Mouse (Mus musculus): ENCODE results near the gene Gdap1l1.
"Not testable (repeated sequence)": the region's sequence is repeated elsewhere in the genome, so short reads cannot be mapped to it uniquely, and the experiment has no call there.

Gene Gdap1l1

GRCm38 (mm10) chr2:163438246-163438618 is at the start of gene Gdap1l1:
Gene Gdap1l1 (plus strand): TSS chr2:163438476.
- DNase-seq (ENCODE audit: low read depth, low spot score), result peak; percentile 68

- no peak for DNase-seq (ENCODE audit: low read depth, low spot score)
These were observed 45.8 kb upstream of the Gdap1l1 start for GRCm38 (mm10) chr2:163392436-163392835.

- no peak for DNase-seq (ENCODE audit: low read depth, low spot score)
These were observed 45.0 kb upstream of the Gdap1l1 start for GRCm38 (mm10) chr2:163393241-163393640.

DNA sequence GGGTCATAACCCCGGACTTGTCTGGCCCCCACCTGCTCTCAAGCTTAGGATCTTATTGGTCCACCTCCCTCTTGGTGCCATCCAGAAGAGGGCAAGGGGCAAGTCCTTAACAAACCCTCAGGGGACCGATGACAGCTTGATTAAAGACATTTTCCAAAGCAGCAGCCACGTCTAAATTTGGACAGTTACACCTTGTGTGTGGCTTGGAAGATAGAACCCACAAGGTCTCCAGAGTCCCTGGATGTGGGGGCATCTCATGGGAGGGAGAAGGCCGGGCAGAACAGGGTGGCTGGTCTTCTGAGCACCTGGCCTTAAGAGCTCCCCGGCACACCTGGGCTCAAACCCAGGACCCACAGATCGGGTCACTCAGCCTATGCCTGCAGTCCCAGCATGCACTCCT is 44.3 kb upstream of the Gdap1l1 start:
- DNase-seq (ENCODE audit: low read depth, low spot score), result no peak

- DNase-seq (ENCODE audit: low read depth, low spot score), result no peak
These were observed 43.3 kb upstream of the Gdap1l1 start for GRCm38 (mm10) chr2:163394977-163395376.

GRCm38 (mm10) chr2:163397071-163397470 is 41.2 kb upstream of the Gdap1l1 start:
- DNase-seq (ENCODE audit: low read depth, low spot score), result no peak

- DNase-seq (ENCODE audit: low read depth, low spot score), result no peak
These were observed 40.4 kb upstream of the Gdap1l1 start, which contains the start of gene Jph2 for GRCm38 (mm10) chr2:163397905-163398304. Gene Jph2 (minus strand): TSS chr2:163397993.

DNA sequence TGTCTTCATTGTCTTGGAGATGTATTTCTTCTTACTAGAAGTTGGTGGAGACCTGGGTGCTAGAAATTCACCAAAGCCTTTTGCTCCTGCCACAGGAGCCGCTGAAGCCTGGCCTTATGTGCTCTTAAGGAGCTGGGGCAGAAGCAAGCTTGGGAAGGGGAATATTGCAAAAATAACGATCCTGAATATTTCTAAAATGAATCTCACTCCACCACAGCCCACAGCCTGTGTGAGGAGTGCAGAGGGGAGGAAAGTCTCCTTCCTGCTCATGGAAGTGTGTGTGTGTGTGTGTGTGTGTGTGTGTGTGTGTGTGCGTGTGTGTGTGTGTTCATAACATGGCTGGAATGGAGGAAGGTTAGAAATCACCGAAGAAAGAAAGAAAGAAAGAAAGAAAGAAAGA is 39.5 kb upstream of the Gdap1l1 start:
- no peak for DNase-seq (ENCODE audit: low read depth, low spot score)

DNA sequence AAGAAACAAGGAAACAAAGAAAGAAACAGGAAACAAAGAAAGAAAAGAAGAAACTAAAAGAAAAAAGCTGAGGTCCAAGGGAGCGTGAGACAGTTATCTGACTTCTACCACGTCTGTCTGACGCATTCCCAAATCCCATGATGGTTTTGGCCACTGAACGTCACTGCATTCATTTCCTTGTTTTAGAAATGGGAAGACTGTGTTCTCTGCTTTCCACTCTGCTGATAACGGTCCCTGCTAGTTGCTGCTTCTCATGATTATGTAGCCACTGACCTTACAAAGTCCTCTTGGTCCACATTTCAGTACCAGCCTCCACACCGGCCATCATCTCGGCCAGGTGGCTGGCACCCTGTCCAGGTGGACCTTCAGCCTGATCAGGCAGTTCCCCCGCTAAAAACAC is 39.1 kb upstream of the Gdap1l1 start:
- DNase-seq (ENCODE audit: low read depth, low spot score), result no peak

- peak; percentile 60 for DNase-seq (ENCODE audit: low read depth, low spot score)
These were observed 37.1 kb upstream of the Gdap1l1 start for GRCm38 (mm10) chr2:163401221-163401620.

DNA sequence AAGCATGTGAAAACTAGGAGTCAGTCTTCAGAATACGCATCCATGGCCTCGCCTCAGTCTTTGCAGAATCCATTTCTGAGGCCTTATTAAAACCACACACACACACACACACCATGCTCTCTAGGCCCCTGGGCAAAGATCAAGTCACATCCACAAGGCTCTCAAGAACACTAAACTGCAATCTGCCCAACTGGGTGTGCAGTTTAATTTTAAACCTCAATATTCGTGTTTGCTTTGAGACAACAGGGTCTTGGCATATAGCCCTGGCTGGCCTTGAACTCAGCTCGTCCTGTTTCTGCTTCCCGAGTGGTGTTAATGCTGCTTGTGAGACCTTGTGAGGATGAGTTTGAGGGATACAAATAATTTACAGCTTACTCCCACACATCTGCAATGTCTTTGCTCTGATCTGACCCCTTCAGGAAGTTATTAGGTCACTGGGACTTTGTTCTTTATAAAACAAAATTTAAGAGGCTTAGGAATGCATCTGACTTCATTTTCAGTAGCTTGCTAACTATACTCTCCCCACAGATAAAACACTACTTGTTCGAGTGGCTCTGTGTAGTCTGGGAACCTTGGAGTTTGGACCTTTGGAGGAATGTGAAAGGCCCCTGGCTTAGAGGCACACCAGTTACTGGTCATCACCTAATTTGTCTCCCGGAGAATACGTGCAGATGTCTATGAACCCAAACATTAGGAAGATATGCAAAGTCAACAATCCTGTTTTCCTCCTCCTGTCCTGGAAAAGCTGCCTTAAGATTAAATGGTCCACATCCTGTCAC is 34.0 kb upstream of the Gdap1l1 start:
- no peak for DNase-seq (ENCODE audit: low read depth, low spot score)

DNA sequence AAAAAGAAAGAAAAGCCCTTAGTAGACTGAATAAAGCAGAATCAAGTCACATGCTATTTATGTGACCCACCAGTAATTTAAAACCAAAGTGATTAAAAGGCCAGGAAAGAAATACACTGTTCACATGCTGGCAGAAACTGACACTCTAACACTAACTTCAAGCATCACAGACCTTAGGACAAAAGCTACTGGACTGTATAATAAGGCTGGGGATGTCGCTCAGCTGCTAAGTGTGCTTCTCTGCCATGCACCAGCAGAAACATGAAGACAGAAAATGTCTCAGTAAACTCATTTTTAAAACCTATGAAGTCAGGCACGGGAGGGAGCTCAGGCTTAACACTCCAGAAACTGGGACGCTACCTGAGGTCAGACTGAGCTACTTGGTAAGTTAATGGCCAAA is 28.1 kb upstream of the Gdap1l1 start:
- DNase-seq (ENCODE audit: low read depth, low spot score), result no peak

DNA sequence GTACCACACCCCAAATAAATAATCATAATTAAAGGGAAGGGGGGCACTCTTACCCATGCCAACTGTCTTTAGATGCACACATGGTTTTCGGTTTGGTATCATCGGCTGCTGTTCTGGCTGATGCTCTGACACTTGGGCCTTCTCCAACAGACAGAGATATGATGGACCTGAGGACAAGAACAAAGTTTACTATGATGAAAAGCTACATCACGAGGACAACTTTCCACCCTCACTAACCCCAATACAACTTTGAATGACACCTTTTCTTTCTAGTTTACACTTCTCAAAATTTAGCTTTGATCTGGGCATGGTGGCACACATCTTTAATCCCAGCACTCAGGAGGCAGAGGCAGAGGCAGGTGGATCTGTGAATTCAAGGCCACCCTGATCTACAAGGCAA is 26.9 kb upstream of the Gdap1l1 start:
- not testable (repeated sequence) for DNase-seq (ENCODE audit: low read depth, low spot score)

DNA sequence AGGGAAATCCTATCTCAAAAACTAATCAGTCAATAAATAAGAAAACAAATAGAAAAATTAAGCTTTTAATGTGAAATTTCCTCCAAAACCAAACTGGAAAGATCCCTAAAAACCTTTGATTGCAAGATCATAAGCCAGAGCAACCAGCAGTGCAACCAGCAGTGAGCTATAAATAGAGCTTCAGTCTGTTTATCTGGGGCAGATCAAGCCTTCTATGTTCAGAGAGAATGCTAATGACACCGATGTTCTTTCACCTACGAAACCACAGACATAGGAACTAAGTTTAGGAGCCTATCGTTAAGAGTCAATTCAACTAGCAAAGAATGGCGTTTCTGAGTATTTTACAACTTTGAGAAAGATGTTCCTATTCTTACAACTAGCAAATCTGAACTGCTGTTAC is 26.4 kb upstream of the Gdap1l1 start:
- DNase-seq (ENCODE audit: low read depth, low spot score), result no peak

- no peak for DNase-seq (ENCODE audit: low read depth, low spot score)
These were observed 25.9 kb upstream of the Gdap1l1 start for GRCm38 (mm10) chr2:163412419-163412818.

DNA sequence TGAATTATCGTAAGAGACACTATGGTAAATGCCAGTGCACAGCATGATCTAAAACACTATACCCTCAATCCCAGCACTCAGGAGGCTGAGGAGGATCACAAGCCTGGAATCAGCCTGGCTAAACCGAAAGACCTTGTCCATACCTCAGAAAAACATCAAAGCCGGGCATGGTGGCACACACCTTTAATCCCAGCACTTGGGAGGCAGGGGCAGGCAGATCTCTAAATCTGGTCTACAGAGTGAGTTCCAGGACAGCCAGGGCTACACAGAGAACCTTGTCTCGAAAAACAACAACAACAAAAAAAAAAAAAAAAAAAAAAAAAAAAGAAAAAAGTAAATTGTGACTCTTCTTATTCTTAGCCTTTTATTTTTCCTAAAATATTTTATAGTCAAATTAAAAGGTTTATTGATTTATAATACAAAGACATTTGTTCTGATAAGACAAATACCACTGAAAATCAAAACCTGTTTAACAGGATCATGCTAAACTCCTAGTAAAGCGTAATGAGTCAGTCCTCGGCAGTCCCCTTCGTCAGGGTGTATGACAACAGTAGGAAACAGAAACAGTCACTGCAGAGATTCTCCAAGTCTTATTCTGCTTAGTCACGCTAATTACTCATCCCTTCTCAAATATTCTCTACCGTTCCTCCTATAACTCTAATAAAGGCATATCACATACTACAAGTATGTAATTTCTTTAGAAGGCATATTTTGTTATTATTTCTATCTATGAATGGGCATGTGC is 25.3 kb upstream of the Gdap1l1 start:
- no peak for DNase-seq (ENCODE audit: low read depth, low spot score)

- DNase-seq (ENCODE audit: low read depth, low spot score), result no peak
These were observed 21.2 kb upstream of the Gdap1l1 start for GRCm38 (mm10) chr2:163417026-163417425.

DNA sequence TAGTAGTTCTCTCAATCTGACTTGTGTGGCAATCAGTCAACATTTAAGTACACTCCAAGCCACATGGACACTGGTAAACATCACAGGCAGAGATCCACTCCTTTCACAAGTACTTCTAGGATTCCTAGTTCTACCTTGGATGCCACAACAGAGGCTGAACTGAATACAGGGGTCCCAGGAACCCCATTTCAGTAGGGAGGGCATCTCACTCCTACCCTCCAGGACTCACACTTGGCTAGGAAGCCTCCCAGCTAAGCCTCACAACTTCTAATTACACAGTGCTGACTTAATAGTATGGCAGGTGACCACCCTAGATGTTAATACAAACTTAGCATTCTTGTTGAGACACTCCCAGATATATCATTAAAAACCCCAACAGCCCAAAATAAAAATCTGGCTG is 20.4 kb upstream of the Gdap1l1 start:
- no peak for DNase-seq (ENCODE audit: low read depth, low spot score)

GRCm38 (mm10) chr2:163418841-163419345 is 19.4 kb upstream of the Gdap1l1 start:
- DNase-seq (ENCODE audit: low read depth, low spot score), result no peak

GRCm38 (mm10) chr2:163419346-163420045 is 18.8 kb upstream of the Gdap1l1 start:
- DNase-seq (ENCODE audit: low read depth, low spot score), result peak; percentile 99

GRCm38 (mm10) chr2:163420366-163420886 is 17.9 kb upstream of the Gdap1l1 start:
- no peak for DNase-seq (ENCODE audit: low read depth, low spot score)

All from telencephalon, adult 2 months (tissue).